Mouse (Mus musculus) kidney, postnatal 4 days (tissue): ENCODE measurements around the gene Ntm.

Experiments
- DNase-seq, 2 experiments: peaks; one replicate each; pipeline ENCODE4 v3.0.0; 2021; ENCODE audit warnings: mixed read lengths in 2 of 2

Ntm gene

GRCm38 (mm10) chr9:28977275-28977674 is 985.7 kb downstream of the Ntm start:
- DNase-seq = no peak

- no peak for DNase-seq
These were observed 993.5 kb downstream of the Ntm start for GRCm38 (mm10) chr9:28969455-28969854.
